Mouse (Mus musculus) MEL (cell line): Measurements from ENCODE around the gene Hprt. TPM values are rescaled to one million over a fixed set of nuclear protein-coding genes. Genes with fewer than 3 reads are reported as not detected.

Experiments used
- DNase-seq: peaks from one replicate; pipeline ENCODE4 v3.0.0; 2011; ENCODE audit warnings: low read depth, low spot score
- H3K27ac ChIP-seq: 2 replicates; pipeline ENCODE4 v1.5.1; 2012; ENCODE audit warnings: low read depth, mild to moderate bottlenecking, control low read depth, low read length, moderate library complexity; ENCODE audit not compliant: control insufficient read depth
- H3K27me3 ChIP-seq, 2 experiments: fragments of 150-350 bp in 1 of 2; sonication (generic) in 1 of 2; 2 replicates each; pipeline ENCODE4 v1.6.1; 2012; ENCODE audit warnings: low read length in 2 of 2, mild to moderate bottlenecking in 2 of 2, improper control_type of control experiment in 1 of 2, moderate library complexity in 1 of 2; ENCODE audit not compliant: insufficient read depth in 2 of 2, control insufficient read depth in 1 of 2
- H3K36me3 ChIP-seq, 2 experiments: 2 replicates each; pipeline ENCODE4 v1.6.1; 2012 to 2014; ENCODE audit warnings: low read length in 2 of 2, improper control_type of control experiment in 1 of 2, inconsistent platforms in 1 of 2, mild to moderate bottlenecking in 1 of 2; ENCODE audit not compliant: insufficient read depth in 2 of 2, control insufficient read depth in 1 of 2
- H3K4me1 ChIP-seq, 2 experiments: fragments of 150-350 bp in 1 of 2; sonication (generic) in 1 of 2; 2 replicates each; pipeline ENCODE4 v1.6.1; 2012; ENCODE audit warnings: low read length in 2 of 2, improper control_type of control experiment in 1 of 2, mild to moderate bottlenecking in 1 of 2; ENCODE audit not compliant: insufficient read depth in 2 of 2, control insufficient read depth in 1 of 2
- H3K4me3 ChIP-seq, 2 experiments: fragments of 150-350 bp in 1 of 2; sonication (generic) in 1 of 2; 2 replicates each; pipeline ENCODE4 v1.5.1; 2012; ENCODE audit warnings: low read depth in 2 of 2, low read length in 2 of 2, mild to moderate bottlenecking in 2 of 2, moderate library complexity in 2 of 2, control low read depth in 1 of 2, improper control_type of control experiment in 1 of 2; ENCODE audit not compliant: control insufficient read depth in 1 of 2, insufficient read depth in 1 of 2
- H3K79me2 ChIP-seq: 2 replicates; pipeline ENCODE4 v1.6.1; 2012; ENCODE audit warnings: mild to moderate bottlenecking, low read length, moderate library complexity; ENCODE audit not compliant: control insufficient read depth, poor library complexity, insufficient read depth
- H3K9ac ChIP-seq: 2 replicates; pipeline ENCODE4 v1.6.1; 2012; ENCODE audit warnings: low read depth, mild to moderate bottlenecking, control low read depth, low read length, moderate library complexity; ENCODE audit not compliant: control insufficient read depth, poor library complexity, severe bottlenecking
- H3K9me3 ChIP-seq: fragments of 150-350 bp; sonication (generic); replicated peaks from 2 replicates; pipeline ENCODE4 v1.6.1; 2012; ENCODE audit warnings: mild to moderate bottlenecking, low read length, improper control_type of control experiment, moderate library complexity; ENCODE audit not compliant: insufficient read depth
- CTCF ChIP-seq, 3 experiments: IDR thresholded peaks in 2 of 3; conservative IDR thresholded peaks in 1 of 3; 2 replicates each; pipeline ENCODE4 v1.5.1; 2011 to 2012; ENCODE audit warnings: low read length in 3 of 3, low read depth in 2 of 3, mild to moderate bottlenecking in 2 of 3, improper control_type of control experiment in 1 of 3, inconsistent platforms in 1 of 3, mixed read lengths in 1 of 3, moderate library complexity in 1 of 3; ENCODE audit not compliant: control insufficient read depth in 1 of 3, insufficient read depth in 1 of 3, poor library complexity in 1 of 3, severe bottlenecking in 1 of 3
- ELF1 ChIP-seq: IDR thresholded peaks from 2 replicates; pipeline ENCODE4 v1.6.1; 2014; ENCODE audit warnings: low read depth, mild to moderate bottlenecking, inconsistent platforms, low read length, improper control_type of control experiment, moderate library complexity
- ETS1 ChIP-seq: IDR thresholded peaks from 2 replicates; pipeline ENCODE4 v1.6.1; 2012; ENCODE audit warnings: low read depth, mild to moderate bottlenecking, inconsistent platforms, low read length, improper control_type of control experiment, moderate library complexity
- HCFC1 ChIP-seq: IDR thresholded peaks from 2 replicates; pipeline ENCODE4 v1.6.1; 2012; ENCODE audit warnings: low read depth, mild to moderate bottlenecking, inconsistent platforms, low read length, improper control_type of control experiment, moderate library complexity
- JUND ChIP-seq: IDR thresholded peaks from 2 replicates; pipeline ENCODE4 v1.6.1; 2011; ENCODE audit warnings: low read depth, mild to moderate bottlenecking, improper control_type of control experiment, low read length
- KAT2A ChIP-seq: conservative IDR thresholded peaks from 2 replicates; pipeline ENCODE4 v1.6.1; 2012; ENCODE audit warnings: low read depth, low read length, improper control_type of control experiment, inconsistent platforms
- MYB ChIP-seq: IDR thresholded peaks from 2 replicates; pipeline ENCODE4 v1.6.1; 2011; ENCODE audit warnings: mild to moderate bottlenecking, low read depth, low read length, improper control_type of control experiment
- POLR2A ChIP-seq, 2 experiments: IDR thresholded peaks; 2 replicates each; pipeline ENCODE4 v1.6.1; 2011 to 2012; ENCODE audit warnings: low read length in 2 of 2, mild to moderate bottlenecking in 2 of 2, control low read depth in 1 of 2, improper control_type of control experiment in 1 of 2, low read depth in 1 of 2, moderate library complexity in 1 of 2; ENCODE audit not compliant: control insufficient read depth in 1 of 2, insufficient read depth in 1 of 2, poor library complexity in 1 of 2
- POLR2AphosphoS2 ChIP-seq: IDR thresholded peaks from 2 replicates; pipeline ENCODE4 v1.6.1; 2011; ENCODE audit warnings: low read length, improper control_type of control experiment
- RCOR1 ChIP-seq: IDR thresholded peaks from 2 replicates; pipeline ENCODE4 v1.6.1; 2012; ENCODE audit warnings: low read depth, mild to moderate bottlenecking, inconsistent platforms, low read length, improper control_type of control experiment
- SIN3A ChIP-seq: IDR thresholded peaks from 2 replicates; pipeline ENCODE4 v1.6.1; 2012; ENCODE audit warnings: low read length, improper control_type of control experiment, inconsistent platforms
- TBP ChIP-seq: IDR thresholded peaks from 2 replicates; pipeline ENCODE4 v1.8.0; 2011; ENCODE audit warnings: low read depth, low read length, improper control_type of control experiment
- TCF12 ChIP-seq: IDR thresholded peaks from 2 replicates; pipeline ENCODE4 v1.6.1; 2014; ENCODE audit warnings: low read depth, mild to moderate bottlenecking, inconsistent platforms, low read length, improper control_type of control experiment, moderate library complexity
- USF2 ChIP-seq, 2 experiments: IDR thresholded peaks; 2 replicates each; pipeline ENCODE4 v1.6.1; 2011 to 2012; ENCODE audit warnings: improper control_type of control experiment in 2 of 2, low read length in 2 of 2, borderline replicate concordance in 1 of 2, inconsistent platforms in 1 of 2, low read depth in 1 of 2, mild to moderate bottlenecking in 1 of 2; ENCODE audit not compliant: insufficient read depth in 1 of 2
- ZC3H11A ChIP-seq: IDR thresholded peaks from 2 replicates; pipeline ENCODE4 v1.6.1; 2012; ENCODE audit warnings: low read depth, mild to moderate bottlenecking, inconsistent platforms, low read length, improper control_type of control experiment
- ZKSCAN1 ChIP-seq: IDR thresholded peaks from 2 replicates; pipeline ENCODE4 v1.6.1; 2012; ENCODE audit warnings: low read depth, mild to moderate bottlenecking, inconsistent platforms, low read length, improper control_type of control experiment, moderate library complexity
- ZMIZ1 ChIP-seq: IDR thresholded peaks from 2 replicates; pipeline ENCODE4 v1.6.1; 2012; ENCODE audit warnings: low read depth, mild to moderate bottlenecking, inconsistent platforms, low read length, improper control_type of control experiment, moderate library complexity
- ZNF384 ChIP-seq: IDR thresholded peaks from 2 replicates; pipeline ENCODE4 v1.6.1; 2012; ENCODE audit warnings: low read depth, mild to moderate bottlenecking, inconsistent platforms, low read length, improper control_type of control experiment
- polyA plus RNA-seq, 2 experiments: library from polyadenylated mRNA; stranded (reverse) in 1 of 2; unstranded in 1 of 2; fragments of >175 nt in 1 of 2; fragments of >200 nt in 1 of 2; gene quantifications; 2 replicates each; pipeline versions ENCODE4 v1.2.1 to v1.2.4; 2012; ENCODE audit warnings: low replicate concordance in 2 of 2, low read depth in 1 of 2; ENCODE audit not compliant: insufficient read length in 2 of 2, insufficient read depth in 1 of 2, missing spikeins in 1 of 2
- total RNA-seq: library from RNA; depleted of rRNA; stranded (reverse); fragments of 300-350 nt; gene quantifications from 2 replicates; pipeline ENCODE4 v1.2.3, GENCODE M21; 2012

Hprt gene
- total and polyA plus RNA-seq, 3 experiments = 113 to 117 TPM; not detected in 1

GRCm38 (mm10) chrX:53058459-53059280 is 70.7 kb downstream of the Hprt start:
- no peak overlapping the region for H3K27ac ChIP-seq
- H3K4me1 ChIP-seq = peaks cover 2 to 6% of the 10 kb centered on the region in 2 experiments; a peak in 3 of 4 replicates
- no peaks in the 10 kb centered on the region for H3K9me3 ChIP-seq
- no peaks in the 10 kb centered on the region for H3K27me3 ChIP-seq
- peaks cover 5% of the 10 kb centered on the region; the same call in 1 of the 2 replicates for H3K79me2 ChIP-seq
- TF ChIP-seq JUND (no peak), TCF12 (no peak), ETS1 (no peak), ZMIZ1 (no peak), KAT2A (no peak), RCOR1 (no peak), USF2 (IDR thresholded peaks at IDR 0.05; ENCODE audit: borderline replicate concordance in 1 of 2, insufficient read depth in 1 of 2, low read depth in 1 of 2, low read length in 2 of 2) (no peak), ZKSCAN1 (no peak), POLR2A (IDR thresholded peaks at IDR 0.05; ENCODE audit: control insufficient read depth in 1 of 2, insufficient read depth in 1 of 2, low read depth in 1 of 2, low read length in 2 of 2, poor library complexity in 1 of 2) (no peak), HCFC1 (no peak), ZNF384 (no peak), SIN3A (no peak), ELF1 (no peak), ZC3H11A (no peak), TBP (no peak), CTCF (IDR thresholded peaks at IDR 0.05 in 2 of 3, conservative IDR thresholded peaks at IDR 0.05 in 1 of 3; ENCODE audit: control insufficient read depth in 1 of 3, insufficient read depth in 1 of 3, low read depth in 2 of 3, low read length in 3 of 3, poor library complexity in 1 of 3, severe bottlenecking in 1 of 3) (no peak), MYB (no peak), POLR2AphosphoS2 (no peak)
- no peak overlapping the region for H3K9ac ChIP-seq
- DNase-seq = no peak
- peaks cover 0 to 9% of the 10 kb centered on the region in 2 experiments; a peak in 3 of 4 replicates for H3K36me3 ChIP-seq
- H3K4me3 ChIP-seq = no peak overlapping the region

GRCm38 (mm10) chrX:53059426-53060007 is 71.6 kb downstream of the Hprt start:
- Histone ChIP-seq H3K9me3 (no peaks in the 10 kb centered on the region), H3K79me2 (peaks cover 5% of the 10 kb centered on the region; the same call in 1 of the 2 replicates), H3K27me3 (no peaks in the 10 kb centered on the region), H3K9ac (no peak overlapping the region), H3K4me3 (no peak overlapping the region), H3K4me1 (peaks cover 2 to 6% of the 10 kb centered on the region in 2 experiments; a peak in 3 of 4 replicates), H3K36me3 (peaks cover 0 to 9% of the 10 kb centered on the region in 2 experiments; a peak in 3 of 4 replicates), H3K27ac (no peak overlapping the region)
- TF ChIP-seq ZMIZ1 (no peak), HCFC1 (no peak)
- no peak for DNase-seq
